Mouse (Mus musculus) lung, embryonic 14.5 days (tissue): ENCODE data around the gene Ggt6. TPM values are rescaled to one million over a fixed set of nuclear protein-coding genes. Genes with fewer than 3 reads are reported as not detected.

Source experiments
- ATAC-seq: fragments of 200-750 bp; cut with Nextera tagmentation; 2 replicates; pipeline ENCODE4 v1.8.0; 2017; ENCODE audit warnings: mild to moderate bottlenecking, moderate TSS enrichment, moderate library complexity; ENCODE audit not compliant: insufficient read depth
- DNase-seq: peaks from one replicate; pipeline ENCODE4 v3.0.0-alpha.2; 2015
- H3K27ac ChIP-seq: fragments of 300-500 bp; sonication (generic); 2 replicates; pipeline ENCODE4 v1.5.1; 2014; ENCODE audit warnings: low read depth, mild to moderate bottlenecking, moderate library complexity
- H3K27me3 ChIP-seq: fragments of 300-500 bp; sonication (generic); 2 replicates; pipeline ENCODE4 v1.6.1; 2014; ENCODE audit warnings: low read length, control low read depth; ENCODE audit not compliant: insufficient read depth
- H3K36me3 ChIP-seq: fragments of 300-500 bp; sonication (generic); 2 replicates; pipeline ENCODE4 v1.6.1; 2014; ENCODE audit warnings: control low read depth; ENCODE audit not compliant: insufficient read depth
- H3K4me1 ChIP-seq: fragments of 300-500 bp; sonication (generic); 2 replicates; pipeline ENCODE4 v1.6.1; 2014; ENCODE audit warnings: antibody characterized with exemption, control low read depth; ENCODE audit not compliant: insufficient read depth
- H3K4me2 ChIP-seq: fragments of 300-500 bp; sonication (generic); 2 replicates; pipeline ENCODE4 v1.6.1; 2014; ENCODE audit warnings: mild to moderate bottlenecking
- H3K4me3 ChIP-seq: fragments of 300-500 bp; sonication (generic); 2 replicates; pipeline ENCODE4 v1.5.1; 2014; ENCODE audit warnings: low read depth, low read length
- H3K9ac ChIP-seq: fragments of 300-500 bp; sonication (generic); 2 replicates; pipeline ENCODE4 v1.6.1; 2014
- H3K9me3 ChIP-seq: fragments of 300-500 bp; sonication (generic); 2 replicates; pipeline ENCODE4 v1.6.1; 2016; ENCODE audit warnings: low read depth, low read length, control low read depth
- CTCF ChIP-seq: IDR thresholded peaks from 2 replicates; pipeline ENCODE4 v1.5.1; 2016; ENCODE audit warnings: antibody characterized with exemption, low read depth
- WGBS: fragments of 180-500 bp; shearing (Covaris S2); extraction: QIAGEN DNeasy Blood & Tissue Kit; methylation state at CpG from one replicate; pipeline ENCODE4 v1.1.7; 2014; 5-methylcytosine and 5-hydroxymethylcytosine counted together
- microRNA-seq: library from miRNA; unstranded; fragments of <30 nt; microRNA quantifications from one replicate; pipeline ENCODE4, GENCODE M21; 2016; ENCODE audit warnings: borderline number of aligned reads
- polyA plus RNA-seq: library from polyadenylated mRNA; unstranded; fragments of >200 nt; fragmentation: Nextera tagmentation; extraction: Ambion mirVana; gene quantifications from 2 replicates; pipeline ENCODE4 v1.2.1, GENCODE M21; 2014

Gene Ggt6
- polyA plus RNA-seq, 1 experiment from 2014 or later, result not detected

DNA sequence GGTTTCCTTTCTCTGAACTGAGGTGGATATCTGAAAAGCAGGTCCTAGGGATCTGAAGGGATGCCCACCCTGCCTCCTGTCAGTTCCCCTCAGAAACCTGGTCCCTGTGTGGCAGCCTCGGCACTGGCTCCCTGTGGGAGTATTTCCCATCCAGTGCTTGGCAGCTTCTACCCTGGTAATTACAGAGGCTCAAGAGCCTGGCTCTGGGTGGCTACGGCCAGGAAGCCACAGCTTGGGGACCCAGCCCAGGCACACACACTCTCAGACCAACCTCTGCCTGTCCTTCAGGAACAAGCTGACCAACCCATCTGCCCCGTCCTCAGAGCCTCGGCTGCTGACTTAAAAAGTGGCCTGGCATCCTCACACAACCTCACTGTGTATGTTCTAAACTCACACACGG lies 46.0 kb downstream of the Ggt6 start:
- Histone ChIP-seq H3K4me2 (no peak overlapping the region), H3K9ac (no peak overlapping the region), H3K27ac (no peak overlapping the region), H3K4me1 (peaks cover 10% of the 10 kb centered on the region; the same call in 1 of the 2 replicates), H3K4me3 (no peak overlapping the region), H3K27me3 (no peaks in the 10 kb centered on the region), H3K36me3 (no peaks in the 10 kb centered on the region), H3K9me3 (no peaks in the 10 kb centered on the region)
- ATAC-seq, result no peak
- WGBS, result 75% methylated on average over 5 of the region's 5 CpGs
- DNase-seq, result no peak
- no peak for TF ChIP-seq CTCF

DNA sequence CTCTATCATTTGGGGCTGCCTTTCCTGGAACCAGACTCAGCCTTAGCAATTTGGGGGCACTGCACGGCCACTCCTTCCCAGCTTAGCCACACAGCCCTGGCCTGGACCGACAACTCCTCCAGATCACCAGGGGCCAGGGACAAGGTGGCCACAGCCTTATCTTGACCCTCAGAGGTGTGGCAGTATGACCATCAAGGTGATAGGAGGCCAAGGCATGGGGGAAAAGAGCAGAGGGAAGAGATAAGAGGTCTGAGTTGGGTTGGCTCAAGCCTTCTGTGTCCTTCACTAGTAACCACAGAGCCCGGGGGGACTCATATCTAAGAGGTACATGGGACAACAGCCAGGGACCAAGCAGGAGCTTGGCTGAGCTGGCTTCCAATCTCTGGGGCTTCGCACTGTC lies 46.6 kb downstream of the Ggt6 start:
- no peak overlapping the region for H3K4me2 ChIP-seq
- no peak for TF ChIP-seq CTCF
- H3K27ac ChIP-seq, result no peak overlapping the region
- 72% methylated on average over 4 of the region's 4 CpGs for WGBS
- peaks cover 10% of the 10 kb centered on the region; the same call in 1 of the 2 replicates for H3K4me1 ChIP-seq
- DNase-seq (no peak), ATAC-seq (no peak)
- H3K9me3 ChIP-seq, result no peaks in the 10 kb centered on the region
- no peaks in the 10 kb centered on the region for H3K36me3 ChIP-seq
- H3K9ac ChIP-seq, result no peak overlapping the region
- no peak overlapping the region for H3K4me3 ChIP-seq
- no peaks in the 10 kb centered on the region; the same call in 1 of the 2 replicates for H3K27me3 ChIP-seq

DNA sequence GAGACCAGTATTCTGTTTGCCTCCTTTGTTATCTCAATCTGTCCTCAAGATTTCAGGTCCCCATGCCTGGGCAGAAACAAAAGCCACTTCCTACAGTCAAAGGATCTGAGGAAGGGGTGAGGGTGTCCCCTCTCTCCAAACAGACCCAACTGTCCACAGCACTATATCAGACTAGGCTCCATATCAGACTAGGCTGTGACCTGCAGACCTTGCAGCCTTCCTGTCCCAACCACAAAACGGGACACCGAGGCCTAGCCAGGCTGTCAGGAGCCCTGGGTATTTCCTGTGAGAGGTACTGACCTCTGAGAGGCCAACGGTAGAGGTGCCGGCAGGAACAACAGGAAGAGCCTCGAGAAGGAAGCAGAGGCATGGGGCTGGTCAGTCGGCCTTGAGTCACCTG lies 49.2 kb downstream of the Ggt6 start:
- no peak overlapping the region for H3K4me2 ChIP-seq
- H3K9me3 ChIP-seq, result no peaks in the 10 kb centered on the region
- ATAC-seq (no peak), DNase-seq (no peak)
- H3K27ac ChIP-seq, result no peak overlapping the region
- peaks cover 12% of the 10 kb centered on the region for H3K4me1 ChIP-seq
- H3K9ac ChIP-seq, result no peak overlapping the region
- no peak overlapping the region for H3K4me3 ChIP-seq
- TF ChIP-seq CTCF, result no peak
- no peaks in the 10 kb centered on the region for H3K36me3 ChIP-seq
- peaks cover 15% of the 10 kb centered on the region; the same call in 1 of the 2 replicates for H3K27me3 ChIP-seq
- WGBS, result 38% methylated on average over 6 of the region's 6 CpGs

DNA sequence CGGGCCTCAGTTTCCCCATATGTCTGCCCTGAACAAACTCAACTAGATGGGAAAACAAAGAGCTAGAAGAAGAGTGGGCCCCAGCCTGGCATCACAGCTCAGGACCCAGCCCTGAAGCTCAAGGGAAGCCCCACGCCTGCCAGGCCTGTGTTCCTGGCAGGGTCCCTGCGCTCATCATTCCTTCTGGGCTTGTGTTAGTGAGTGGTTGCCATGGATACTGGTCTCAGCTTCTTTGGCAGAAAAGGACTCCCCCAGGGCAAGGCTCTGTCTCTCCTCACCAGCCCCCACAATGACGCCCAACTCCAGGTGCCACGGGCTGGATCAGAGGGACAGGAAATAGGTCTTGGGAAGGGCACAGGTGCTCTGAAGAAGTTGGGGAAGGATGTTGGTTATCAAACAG lies 49.8 kb downstream of the Ggt6 start:
- DNase-seq, result no peak
- no peak overlapping the region for H3K9ac ChIP-seq
- no peaks in the 10 kb centered on the region for H3K36me3 ChIP-seq
- H3K27me3 ChIP-seq, result peaks cover 17% of the 10 kb centered on the region; the same call in 1 of the 2 replicates
- H3K4me1 ChIP-seq, result peaks cover 12% of the 10 kb centered on the region
- no peak for TF ChIP-seq CTCF
- no peak for ATAC-seq
- no peak overlapping the region for H3K4me3 ChIP-seq
- no peak overlapping the region for H3K27ac ChIP-seq
- WGBS, result 52% methylated on average over 5 of the region's 5 CpGs
- H3K9me3 ChIP-seq, result no peaks in the 10 kb centered on the region
- no peak overlapping the region for H3K4me2 ChIP-seq

DNA sequence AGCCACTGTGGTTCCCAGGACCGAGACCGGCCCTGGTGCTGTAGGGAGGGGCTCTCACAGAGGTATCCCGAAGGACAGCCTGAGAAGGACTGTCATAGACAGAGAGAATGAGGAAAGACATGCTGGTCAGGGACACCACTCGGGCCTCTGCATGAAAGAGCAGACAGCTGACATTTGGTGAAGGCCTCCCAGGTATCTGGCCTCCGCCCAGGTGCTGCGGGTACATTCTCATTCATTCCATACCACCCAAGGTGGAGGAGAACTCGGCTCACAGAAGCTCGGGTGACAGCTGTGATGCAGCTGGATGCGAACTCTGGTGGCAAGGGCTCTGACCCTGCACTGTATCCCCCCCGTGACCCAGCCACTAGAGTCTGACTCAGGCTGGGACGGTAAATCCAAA lies 50.6 kb downstream of the Ggt6 start:
- Histone ChIP-seq H3K36me3 (no peaks in the 10 kb centered on the region), H3K27ac (no peak overlapping the region), H3K4me1 (peaks cover 12% of the 10 kb centered on the region), H3K27me3 (peaks cover 20% of the 10 kb centered on the region; the same call in 1 of the 2 replicates), H3K4me3 (no peak overlapping the region), H3K4me2 (no peak overlapping the region), H3K9me3 (no peaks in the 10 kb centered on the region), H3K9ac (no peak overlapping the region)
- ATAC-seq (no peak), DNase-seq (no peak)
- no peak for TF ChIP-seq CTCF
- 62% methylated on average over 11 of the region's 11 CpGs for WGBS

DNA sequence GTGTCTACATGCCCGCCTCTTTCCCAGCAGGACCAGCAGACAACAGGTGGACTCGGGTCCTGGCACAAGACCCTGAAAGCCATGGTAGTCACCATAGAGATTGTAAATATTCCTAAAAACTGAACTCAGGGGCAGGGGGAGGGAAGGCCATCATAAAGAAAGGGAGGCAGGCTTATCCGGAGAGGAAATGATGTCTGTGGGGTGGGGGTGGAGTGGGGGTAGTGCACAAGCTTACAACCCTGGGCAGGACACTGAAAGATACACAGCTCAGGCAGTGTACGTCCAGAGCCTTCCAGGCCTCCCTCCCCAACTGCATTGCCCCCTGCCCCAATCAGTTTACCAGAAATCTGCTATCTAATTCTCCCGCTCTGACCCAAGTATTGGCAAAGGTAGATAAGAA lies 51.8 kb downstream of the Ggt6 start:
- peaks cover 20% of the 10 kb centered on the region; the same call in 1 of the 2 replicates for H3K27me3 ChIP-seq
- no peak overlapping the region for H3K27ac ChIP-seq
- no peak for DNase-seq
- 48% methylated on average over 5 of the region's 5 CpGs for WGBS
- no peak overlapping the region for H3K4me3 ChIP-seq
- TF ChIP-seq CTCF, result no peak
- no peaks in the 10 kb centered on the region for H3K9me3 ChIP-seq
- H3K4me1 ChIP-seq, result peaks cover 12% of the 10 kb centered on the region
- H3K36me3 ChIP-seq, result no peaks in the 10 kb centered on the region
- ATAC-seq, result no peak
- peak overlapping the region; percentile 98 for H3K4me2 ChIP-seq
- no peak overlapping the region for H3K9ac ChIP-seq

DNA sequence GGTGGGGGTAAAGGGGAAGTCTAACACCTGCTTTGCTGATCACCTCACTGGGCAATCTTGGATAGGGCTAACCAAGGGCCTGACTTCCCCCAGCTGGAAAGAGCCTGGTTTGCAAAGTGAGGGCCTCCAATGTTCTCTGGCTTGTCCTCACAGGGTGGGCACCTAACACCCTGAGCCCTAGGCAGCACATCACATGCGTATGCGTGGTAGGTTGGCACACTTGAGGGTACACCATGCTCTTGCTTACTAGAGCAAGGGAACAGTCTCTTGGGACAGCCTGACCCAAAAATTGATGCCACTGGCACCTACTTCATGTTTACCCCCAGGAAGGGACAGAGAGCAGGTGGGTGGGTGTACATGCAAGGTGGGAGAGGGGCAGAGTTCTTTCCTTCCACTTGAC lies 52.4 kb downstream of the Ggt6 start:
- DNase-seq, result no peak
- no peak for TF ChIP-seq CTCF
- 89% methylated on average over 2 of the region's 2 CpGs for whole genome bisulfite sequencing
- H3K4me3 ChIP-seq, result no peak overlapping the region
- no peak overlapping the region for H3K9ac ChIP-seq
- H3K27ac ChIP-seq, result no peak overlapping the region
- peaks cover 20% of the 10 kb centered on the region; the same call in 1 of the 2 replicates for H3K27me3 ChIP-seq
- peak overlapping the region; percentile 98 for H3K4me2 ChIP-seq
- H3K4me1 ChIP-seq, result peaks cover 12% of the 10 kb centered on the region
- ATAC-seq, result no peak
- no peaks in the 10 kb centered on the region for H3K36me3 ChIP-seq
- H3K9me3 ChIP-seq, result no peaks in the 10 kb centered on the region

Small RNA genes lying within 50 kb of the gene (microRNA-seq; reads per million reads assigned to microRNA genes)
- gene Mir6338, result not detected

Other genes starting within 250 kb of the Ggt6 start
- gene Gm43951, start 228.7 kb upstream of the Ggt6 start, polyA plus RNA-seq, result not detected in 2 replicates
- 14.3 and 18.3 TPM in 2 replicates for gene 4933427D14Rik, start 228.1 kb upstream of the Ggt6 start, polyA plus RNA-seq
- gene Txndc17, start 228.0 kb upstream of the Ggt6 start, polyA plus RNA-seq, result 182 and 190 TPM in 2 replicates
- gene Med31, start 219.9 kb upstream of the Ggt6 start, polyA plus RNA-seq, result 38.9 and 40.6 TPM in 2 replicates
- gene Slc13a5, start 168.3 kb upstream of the Ggt6 start, polyA plus RNA-seq, result not detected in 2 replicates
- gene Xaf1, start 133.9 kb upstream of the Ggt6 start, polyA plus RNA-seq, result 2.8 and 3.5 TPM in 2 replicates
- gene Fbxo39, start 121.1 kb upstream of the Ggt6 start, polyA plus RNA-seq, result not detected in 2 replicates
- 6.1 and 6.5 TPM in 2 replicates for gene Tekt1, start 73.1 kb upstream of the Ggt6 start, polyA plus RNA-seq
- 107 and 122 TPM in 2 replicates for gene Smtnl2, start 23.8 kb upstream of the Ggt6 start, polyA plus RNA-seq
- gene Mybbp1a, start 5.8 kb downstream of the Ggt6 start, polyA plus RNA-seq, result 157 and 161 TPM in 2 replicates
- 7.5 and 8.5 TPM in 2 replicates for gene Spns2, start 54.4 kb downstream of the Ggt6 start, polyA plus RNA-seq
- gene Spns3, start 115.0 kb downstream of the Ggt6 start, polyA plus RNA-seq, result 0.09 TPM in 1 of 2 replicates, not detected in the other
- gene Ube2g1, start 171.8 kb downstream of the Ggt6 start, polyA plus RNA-seq, result 77.1 and 77.9 TPM in 2 replicates